In the genomic region with DNA sequence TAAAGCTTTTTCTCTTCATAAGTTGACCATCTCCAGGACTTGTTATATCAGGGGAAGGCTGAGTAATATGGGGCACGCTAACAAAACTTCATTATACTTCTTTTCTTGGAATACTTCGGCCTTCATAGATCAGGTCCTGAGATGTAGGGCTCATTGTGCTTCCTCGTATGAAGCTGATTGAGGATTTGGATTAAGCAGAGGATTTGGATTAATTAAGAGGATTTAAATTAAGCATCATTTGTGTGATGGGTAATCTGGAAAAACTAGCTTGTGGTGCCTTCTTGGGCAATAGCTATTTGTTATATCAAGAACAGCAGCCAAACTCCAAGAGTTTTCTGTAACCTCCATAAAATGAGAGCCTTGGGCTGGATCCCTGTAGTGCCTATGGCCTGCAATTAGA, we compare ENCODE assay signal across 12 mouse cellular contexts.
"Had no signal": no experiment of that assay in that cellular context is flagged by ENCODE, and none has a peak within 500 bp of the region (broad histone marks: within the 10 kb centered on the region; RNA-seq: fewer than 3 reads in every experiment).

No protein-coding gene starts in this region.

- DNase-seq: left cerebral cortex, postnatal 4 days; liver; liver, embryonic 13.5 days; liver, postnatal 0 days; lung, adult 18-20 months; lung, adult 2 months; lung, embryonic 14.5 days; lung, postnatal 10 days; lung, postnatal 14 days; lung, postnatal 36 days; lung, postnatal 4 days; midbrain, embryonic 14.5 days had no signal
